Mouse (Mus musculus): ENCODE measurements at regions not wholly inside any gene's neighbourhood (a gene's known extent, or its start where the extent isn't known, plus 50 kb on each side); places are given as distances from the start of the nearest gene placed in this dataset.

- no peak for TF ChIP-seq CTCF (IDR thresholded peaks at IDR 0.05; ENCODE audit: insufficient read depth, low read depth, low read length)
- no peak for TF ChIP-seq POLR2A (IDR thresholded peaks at IDR 0.05; ENCODE audit: insufficient read depth, low read depth, low read length)
Measured at GRCm38 (mm10) chr8:87049746-87050145, 164.7 kb upstream of the N4bp1 start.
